Mouse (Mus musculus) hindbrain, embryonic 15.5 days (tissue): Measurements from ENCODE around the gene Traf3ip3. TPM values are rescaled to one million over a fixed set of nuclear protein-coding genes. Genes with fewer than 3 reads are reported as not detected.

Experiments
- ATAC-seq: fragments of 200-750 bp; cut with Nextera tagmentation; 2 replicates; pipeline ENCODE4 v1.8.0; 2017; ENCODE audit warnings: low read depth, moderate number of reproducible peaks, moderate TSS enrichment; ENCODE audit not compliant: low FRiP score
- H3K27ac ChIP-seq: fragments of 300-500 bp; sonication (generic); replicated peaks from 2 replicates; pipeline ENCODE4 v1.5.1; 2015; ENCODE audit warnings: mild to moderate bottlenecking, inconsistent platforms
- H3K27me3 ChIP-seq: fragments of 300-500 bp; sonication (generic); 2 replicates; pipeline ENCODE4 v1.6.1; 2015; ENCODE audit warnings: control low read depth, inconsistent platforms
- H3K36me3 ChIP-seq: fragments of 300-500 bp; sonication (generic); 2 replicates; pipeline ENCODE4 v1.6.1; 2015; ENCODE audit warnings: control low read depth, inconsistent platforms
- H3K4me1 ChIP-seq: fragments of 300-500 bp; sonication (generic); replicated peaks from 2 replicates; pipeline ENCODE4 v1.6.1; 2015; ENCODE audit warnings: control low read depth, inconsistent platforms
- H3K4me2 ChIP-seq: fragments of 300-500 bp; sonication (generic); 2 replicates; pipeline ENCODE4 v1.6.1; 2015; ENCODE audit warnings: moderate library complexity, mild to moderate bottlenecking, inconsistent platforms
- H3K4me3 ChIP-seq: fragments of 300-500 bp; sonication (generic); 2 replicates; pipeline ENCODE4 v1.5.1; 2015; ENCODE audit warnings: mild to moderate bottlenecking, inconsistent platforms
- H3K9ac ChIP-seq: fragments of 300-500 bp; sonication (generic); 2 replicates; pipeline ENCODE4 v1.6.1; 2015; ENCODE audit warnings: inconsistent platforms
- H3K9me3 ChIP-seq: fragments of 300-500 bp; sonication (generic); 2 replicates; pipeline ENCODE4 v1.6.1; 2016; ENCODE audit warnings: control low read depth, inconsistent platforms
- WGBS: fragments of 180-500 bp; shearing (Covaris S2); methylation state at CpG from one replicate; pipeline ENCODE4 v1.1.7; 2015; 5-methylcytosine and 5-hydroxymethylcytosine counted together
- polyA plus RNA-seq: library from polyadenylated mRNA; unstranded; fragments of >200 nt; fragmentation: Nextera tagmentation; extraction: Ambion mirVana; gene quantifications from 2 replicates; pipeline ENCODE4 v1.2.1, GENCODE M21; 2015

The Traf3ip3 gene
- polyA plus RNA-seq, 1 experiment from 2014 or later = 2.3 TPM

GRCm38 (mm10) chr1:193152872-193153271, 48.6 kb downstream of the Traf3ip3 start, which contains the start of gene Irf6:
Gene Irf6 (plus strand): TSS chr1:193153111.
- Histone ChIP-seq H3K9me3 (no peaks in the 10 kb centered on the region), H3K36me3 (no peaks in the 10 kb centered on the region), H3K9ac (no peak within 1 kb of the TSS), H3K4me2 (peak within 1 kb of the TSS; percentile 31), H3K4me1 (peaks cover 13% of the 10 kb centered on the region), H3K27ac (no peak within 1 kb of the TSS), H3K4me3 (peak within 1 kb of the TSS; percentile 14; the same call in 1 of the 2 replicates), H3K27me3 (peaks cover 52% of the 10 kb centered on the region)
- ATAC-seq = no peak
- WGBS = 2% methylated on average over 30 of the region's 30 CpGs

GRCm38 (mm10) chr1:193151134-193151533, 50.4 kb downstream of the Traf3ip3 start:
- Histone ChIP-seq H3K27ac (no peak overlapping the region), H3K27me3 (peaks cover 52% of the 10 kb centered on the region), H3K9ac (no peak overlapping the region), H3K4me2 (no peak overlapping the region), H3K4me1 (peaks cover 13% of the 10 kb centered on the region), H3K36me3 (no peaks in the 10 kb centered on the region), H3K4me3 (no peak overlapping the region), H3K9me3 (no peaks in the 10 kb centered on the region)
- 36% methylated on average over 7 of the region's 7 CpGs for WGBS
- no peak for ATAC-seq

DNA sequence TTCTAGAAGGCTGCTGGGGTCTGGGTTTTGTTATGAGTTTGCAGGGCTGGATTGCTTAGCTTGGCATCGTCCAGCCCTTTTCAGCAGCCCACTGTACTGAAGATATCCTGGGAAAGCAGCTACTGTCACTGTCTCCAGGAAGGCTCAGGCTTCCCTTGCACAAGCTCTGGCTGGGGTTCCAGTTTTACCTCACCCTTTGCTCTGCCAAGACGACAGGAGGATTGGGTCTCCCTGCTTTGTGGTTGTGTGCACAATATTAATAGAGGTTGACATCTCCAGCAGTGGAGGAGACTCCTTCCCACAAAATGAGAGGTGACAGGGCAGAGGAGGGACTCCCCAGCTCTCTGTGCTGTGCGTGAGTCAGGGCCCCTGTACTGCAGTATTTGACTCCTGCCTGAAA, 52.3 kb downstream of the Traf3ip3 start:
- Histone ChIP-seq H3K4me1 (peaks cover 13% of the 10 kb centered on the region), H3K36me3 (no peaks in the 10 kb centered on the region), H3K27me3 (peaks cover 38% of the 10 kb centered on the region), H3K27ac (no peak overlapping the region), H3K4me2 (no peak overlapping the region), H3K4me3 (no peak overlapping the region), H3K9me3 (no peaks in the 10 kb centered on the region), H3K9ac (no peak overlapping the region)
- WGBS = 69% methylated on average over 3 of the region's 3 CpGs
- no peak for ATAC-seq

DNA sequence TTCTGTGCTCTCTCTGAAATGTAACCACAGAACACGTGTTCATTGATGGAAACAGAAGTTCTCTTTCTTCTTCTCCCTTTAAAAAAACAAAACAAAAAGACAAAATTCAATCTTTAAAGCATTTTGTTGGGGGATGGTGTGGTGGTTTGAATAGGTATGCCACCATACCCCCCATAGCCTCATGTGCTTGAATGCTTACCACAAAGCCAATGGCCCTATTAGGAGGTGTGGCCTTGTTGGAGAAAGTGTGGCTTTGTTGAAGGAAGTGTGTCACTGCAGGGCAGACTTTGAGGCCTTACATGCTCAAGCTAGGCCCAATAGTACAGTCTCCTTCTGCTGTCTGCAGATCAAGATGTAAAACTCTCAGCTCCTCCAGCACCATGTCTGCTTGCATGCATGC, 55.1 kb downstream of the Traf3ip3 start:
- no peak for ATAC-seq
- no peak overlapping the region for H3K9ac ChIP-seq
- no peaks in the 10 kb centered on the region for H3K9me3 ChIP-seq
- no peak overlapping the region for H3K4me3 ChIP-seq
- no peak overlapping the region for H3K4me2 ChIP-seq
- no peaks in the 10 kb centered on the region for H3K36me3 ChIP-seq
- no peak overlapping the region for H3K27ac ChIP-seq
- WGBS = 94% methylated on average over 1 of the region's 1 CpGs
- H3K27me3 ChIP-seq = peaks cover 10% of the 10 kb centered on the region
- H3K4me1 ChIP-seq = 0 out of 2 replicates have a peak, but pooled peaks cover 6% of the 10 kb centered on the region

DNA sequence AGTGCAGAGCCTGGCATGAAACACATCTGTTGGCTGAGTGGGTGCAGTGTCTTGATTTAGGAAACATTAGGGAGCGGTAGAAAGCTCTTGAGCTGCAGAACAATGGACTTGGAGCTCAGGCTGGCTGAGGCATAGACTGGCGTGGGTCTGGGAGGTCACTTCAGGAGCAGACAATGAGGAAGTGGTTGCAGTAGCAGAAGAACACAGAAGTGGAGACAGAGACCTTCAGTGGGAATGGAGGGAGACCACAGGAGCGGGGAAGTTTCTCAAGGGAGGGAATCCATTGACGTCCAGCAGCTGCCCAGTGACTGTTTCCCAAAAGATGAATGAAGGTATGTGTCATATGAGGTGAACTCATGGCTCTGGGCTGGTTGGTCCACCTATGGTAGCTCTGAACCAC, 56.4 kb downstream of the Traf3ip3 start:
- Histone ChIP-seq H3K27me3 (no peaks in the 10 kb centered on the region), H3K4me3 (no peak overlapping the region), H3K27ac (no peak overlapping the region), H3K36me3 (no peaks in the 10 kb centered on the region), H3K4me1 (no peaks in the 10 kb centered on the region), H3K9ac (no peak overlapping the region), H3K4me2 (no peak overlapping the region), H3K9me3 (no peaks in the 10 kb centered on the region)
- 85% methylated on average over 4 of the region's 4 CpGs for WGBS
- no peak for ATAC-seq

- Histone ChIP-seq H3K27me3 (no peaks in the 10 kb centered on the region), H3K36me3 (no peaks in the 10 kb centered on the region), H3K4me2 (no peak overlapping the region), H3K9me3 (no peaks in the 10 kb centered on the region), H3K9ac (no peak overlapping the region), H3K27ac (no peak overlapping the region), H3K4me1 (no peaks in the 10 kb centered on the region), H3K4me3 (no peak overlapping the region)
- ATAC-seq = no peak
- 89% methylated on average over 6 of the region's 6 CpGs for WGBS
Measured at GRCm38 (mm10) chr1:193144516-193144915, 57.0 kb downstream of the Traf3ip3 start.

- no peak for ATAC-seq
- H3K36me3 ChIP-seq = no peaks in the 10 kb centered on the region
- H3K4me3 ChIP-seq = no peak overlapping the region
- no peaks in the 10 kb centered on the region for H3K9me3 ChIP-seq
- H3K27me3 ChIP-seq = no peaks in the 10 kb centered on the region
- H3K4me2 ChIP-seq = no peak overlapping the region
- H3K4me1 ChIP-seq = no peaks in the 10 kb centered on the region
- H3K27ac ChIP-seq = no peak overlapping the region
- 91% methylated on average over 8 of the region's 8 CpGs for WGBS
- no peak overlapping the region for H3K9ac ChIP-seq
Measured at GRCm38 (mm10) chr1:193142517-193143062, 58.9 kb downstream of the Traf3ip3 start.

DNA sequence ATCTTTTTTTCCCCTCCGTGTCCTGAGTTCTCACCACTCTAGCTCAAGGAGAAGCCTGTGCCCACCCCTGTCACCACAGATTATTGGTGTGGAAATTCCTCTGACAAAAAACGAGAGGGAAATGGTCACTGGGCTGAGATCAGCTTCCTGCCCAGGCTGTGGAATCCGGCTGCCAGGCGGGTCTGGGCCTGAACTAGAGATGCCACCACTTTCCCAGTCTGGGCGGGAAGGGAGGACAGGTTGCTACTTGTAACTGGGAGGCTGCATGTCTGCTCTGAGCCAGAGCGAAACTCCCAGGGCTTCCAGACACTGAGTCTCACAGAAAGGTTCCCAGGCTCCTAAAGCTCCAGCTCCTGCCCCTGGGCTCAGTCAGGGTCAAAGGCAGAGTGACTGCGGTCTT, 60.4 kb downstream of the Traf3ip3 start:
- WGBS = 88% methylated on average over 7 of the region's 7 CpGs
- H3K9ac ChIP-seq = no peak overlapping the region

GRCm38 (mm10) chr1:193138669-193139068, 62.8 kb downstream of the Traf3ip3 start:
- H3K9ac ChIP-seq = no peak overlapping the region
- H3K27me3 ChIP-seq = no peaks in the 10 kb centered on the region
- H3K4me3 ChIP-seq = no peak overlapping the region
- H3K9me3 ChIP-seq = no peaks in the 10 kb centered on the region
- ATAC-seq = no peak
- H3K27ac ChIP-seq = no peak overlapping the region
- WGBS = 66% methylated on average over 3 of the region's 3 CpGs
- H3K36me3 ChIP-seq = no peaks in the 10 kb centered on the region
- H3K4me1 ChIP-seq = no peaks in the 10 kb centered on the region
- no peak overlapping the region for H3K4me2 ChIP-seq

More for the DNA sequence above, 60.4 kb downstream of the Traf3ip3 start:
- ATAC-seq = no peak
- Histone ChIP-seq H3K4me3 (no peak overlapping the region), H3K27ac (no peak overlapping the region), H3K36me3 (no peaks in the 10 kb centered on the region), H3K4me1 (no peaks in the 10 kb centered on the region), H3K4me2 (no peak overlapping the region), H3K9me3 (no peaks in the 10 kb centered on the region), H3K27me3 (no peaks in the 10 kb centered on the region)

DNA sequence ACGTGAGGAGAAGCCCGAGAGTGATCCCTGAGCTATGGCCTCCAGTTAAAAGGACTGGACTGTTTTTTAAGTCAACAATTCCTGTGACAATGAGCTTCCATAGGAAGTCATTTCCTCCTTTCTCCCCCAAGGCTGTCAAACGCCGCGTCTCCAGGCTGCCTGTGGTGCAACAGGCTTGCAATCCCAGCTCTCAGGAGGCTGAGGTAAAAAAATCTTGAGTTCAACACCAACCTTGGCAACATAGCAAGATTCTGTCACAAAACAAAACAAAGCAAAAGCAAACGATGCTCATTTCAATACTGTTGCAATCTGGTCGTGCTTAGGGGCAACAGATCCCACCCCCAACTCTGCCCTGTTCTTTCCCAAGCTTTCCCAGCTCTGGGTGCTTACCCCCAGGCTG, 63.4 kb downstream of the Traf3ip3 start:
- Histone ChIP-seq H3K4me2 (no peak overlapping the region), H3K9ac (no peak overlapping the region), H3K4me3 (no peak overlapping the region), H3K9me3 (no peaks in the 10 kb centered on the region), H3K27me3 (no peaks in the 10 kb centered on the region), H3K4me1 (no peaks in the 10 kb centered on the region), H3K27ac (no peak overlapping the region), H3K36me3 (no peaks in the 10 kb centered on the region)
- 54% methylated on average over 7 of the region's 7 CpGs for WGBS
- no peak for ATAC-seq

DNA sequence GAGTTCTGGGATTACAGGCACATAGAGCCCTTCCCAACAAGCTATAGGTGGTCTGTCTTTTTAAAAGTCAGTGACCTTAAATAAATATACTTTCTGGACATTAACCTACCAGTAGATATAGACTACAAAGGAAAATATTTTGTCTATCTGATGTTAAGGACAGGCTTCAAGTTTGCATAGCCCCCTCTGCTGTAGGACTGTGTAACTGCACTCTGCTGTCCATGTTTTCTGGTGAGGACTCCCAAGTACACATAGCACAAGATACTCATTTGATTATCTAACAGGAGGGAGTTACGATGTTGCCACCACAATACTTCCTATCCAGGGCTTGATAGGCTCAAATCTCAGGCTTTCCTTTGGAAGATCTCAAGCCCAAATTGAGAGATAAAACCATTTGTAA, 67.8 kb downstream of the Traf3ip3 start:
- Histone ChIP-seq H3K27me3 (no peaks in the 10 kb centered on the region), H3K4me1 (peaks cover 14% of the 10 kb centered on the region), H3K9me3 (no peaks in the 10 kb centered on the region), H3K4me3 (no peak overlapping the region), H3K36me3 (no peaks in the 10 kb centered on the region), H3K9ac (no peak overlapping the region), H3K27ac (no peak overlapping the region), H3K4me2 (no peak overlapping the region)
- WGBS = 85% methylated on average over 1 of the region's 1 CpGs
- ATAC-seq = no peak

GRCm38 (mm10) chr1:193132385-193132784, 69.1 kb downstream of the Traf3ip3 start:
- Histone ChIP-seq H3K27me3 (no peaks in the 10 kb centered on the region), H3K9ac (no peak overlapping the region), H3K36me3 (peaks cover 8% of the 10 kb centered on the region), H3K4me1 (peaks cover 19% of the 10 kb centered on the region), H3K4me2 (no peak overlapping the region), H3K9me3 (no peaks in the 10 kb centered on the region), H3K4me3 (no peak overlapping the region), H3K27ac (no peak overlapping the region)
- no peak for ATAC-seq

- Histone ChIP-seq H3K4me3 (no peak overlapping the region), H3K4me1 (peaks cover 19% of the 10 kb centered on the region), H3K4me2 (no peak overlapping the region), H3K9ac (no peak overlapping the region), H3K36me3 (peaks cover 16% of the 10 kb centered on the region), H3K9me3 (no peaks in the 10 kb centered on the region), H3K27ac (no peak overlapping the region), H3K27me3 (no peaks in the 10 kb centered on the region)
- 86% methylated on average over 6 of the region's 6 CpGs for WGBS
- no peak for ATAC-seq
Measured at GRCm38 (mm10) chr1:193131311-193131948, 70.1 kb downstream of the Traf3ip3 start.
